Mouse (Mus musculus): ENCODE measurements around the gene Ppfia1. TPM values are rescaled to one million over a fixed set of nuclear protein-coding genes. Genes with fewer than 3 reads are reported as not detected.

Gene Ppfia1
- total and polyA plus RNA-seq, 2 experiments from 2014 or later = 18.6 to 43.5 TPM

- H3K9ac ChIP-seq (replicated peaks; ENCODE audit: low read depth, low read length) = no peak overlapping the region
- ATAC-seq (ENCODE audit: insufficient read depth, low read depth) (no peak), DNase-seq (ENCODE audit: low spot score) (no peak)
- no peak overlapping the region for H3K27ac ChIP-seq (ENCODE audit: low read depth)
- H3K4me3 ChIP-seq (ENCODE audit: low read depth, low read length) = no peak overlapping the region
- H3K4me1 ChIP-seq (ENCODE audit: control insufficient read depth, insufficient read depth) = peaks cover 15% of the 10 kb centered on the region
- H3K4me2 ChIP-seq (ENCODE audit: low read depth, low read length) = no peak overlapping the region
- no peaks in the 10 kb centered on the region for H3K36me3 ChIP-seq (replicated peaks; ENCODE audit: control insufficient read depth, insufficient read depth, low read length)
- H3K9me3 ChIP-seq (replicated peaks; ENCODE audit: control insufficient read depth, low read length) = no peaks in the 10 kb centered on the region
- no peaks in the 10 kb centered on the region for H3K27me3 ChIP-seq (ENCODE audit: control insufficient read depth, insufficient read depth, low read length)
- TF ChIP-seq CTCF (IDR thresholded peaks at IDR 0.05; ENCODE audit: low read depth) (no peak), EP300 (IDR thresholded peaks at IDR 0.05; ENCODE audit: low read depth) (no peak)
These were observed 18.1 kb upstream of the Ppfia1 start for GRCm38 (mm10) chr7:144571598-144571997.

- Histone ChIP-seq H3K9me3 (replicated peaks; ENCODE audit: control insufficient read depth, low read length) (no peaks in the 10 kb centered on the region), H3K9ac (replicated peaks; ENCODE audit: low read depth, low read length) (no peak overlapping the region), H3K4me3 (ENCODE audit: low read depth, low read length) (no peak overlapping the region), H3K36me3 (replicated peaks; ENCODE audit: control insufficient read depth, insufficient read depth, low read length) (no peaks in the 10 kb centered on the region), H3K27me3 (ENCODE audit: control insufficient read depth, insufficient read depth, low read length) (no peaks in the 10 kb centered on the region), H3K27ac (ENCODE audit: low read depth) (peak overlapping the region; percentile 78), H3K4me2 (ENCODE audit: low read depth, low read length) (no peak overlapping the region), H3K4me1 (ENCODE audit: control insufficient read depth, insufficient read depth) (peaks cover 12% of the 10 kb centered on the region; the same call in 1 of the 2 replicates)
- 9% methylated on average over 7 of the region's 7 CpGs for WGBS
- peak; percentile 91 for ATAC-seq (ENCODE audit: insufficient read depth, low read depth)
- TF ChIP-seq EP300 (IDR thresholded peaks at IDR 0.05; ENCODE audit: low read depth) (0 out of 2 replicates have a peak, but pooled peaks have one; percentile 20), CTCF (IDR thresholded peaks at IDR 0.05; ENCODE audit: low read depth) (no peak)
- DNase-seq (ENCODE audit: low spot score) = peak; percentile 83
These were observed 15.9 kb upstream of the Ppfia1 start for GRCm38 (mm10) chr7:144569428-144569827.

- TF ChIP-seq CTCF (IDR thresholded peaks at IDR 0.05; ENCODE audit: low read depth) (no peak), EP300 (IDR thresholded peaks at IDR 0.05; ENCODE audit: low read depth) (no peak)
- Histone ChIP-seq H3K27me3 (ENCODE audit: control insufficient read depth, insufficient read depth, low read length) (no peaks in the 10 kb centered on the region), H3K9ac (replicated peaks; ENCODE audit: low read depth, low read length) (no peak overlapping the region), H3K4me2 (ENCODE audit: low read depth, low read length) (no peak overlapping the region), H3K4me1 (ENCODE audit: control insufficient read depth, insufficient read depth) (peaks cover 17% of the 10 kb centered on the region), H3K27ac (ENCODE audit: low read depth) (no peak overlapping the region), H3K36me3 (replicated peaks; ENCODE audit: control insufficient read depth, insufficient read depth, low read length) (no peaks in the 10 kb centered on the region), H3K4me3 (ENCODE audit: low read depth, low read length) (no peak overlapping the region), H3K9me3 (replicated peaks; ENCODE audit: control insufficient read depth, low read length) (no peaks in the 10 kb centered on the region)
- ATAC-seq (ENCODE audit: insufficient read depth, low read depth) (no peak), DNase-seq (ENCODE audit: low spot score) (no peak)
These were observed 14.6 kb upstream of the Ppfia1 start for GRCm38 (mm10) chr7:144568091-144568490.

GRCm38 (mm10) chr7:144566921-144567682 is 13.6 kb upstream of the Ppfia1 start:
- Histone ChIP-seq H3K4me2 (ENCODE audit: low read depth, low read length) (no peak overlapping the region), H3K9me3 (replicated peaks; ENCODE audit: control insufficient read depth, low read length) (no peaks in the 10 kb centered on the region), H3K4me1 (ENCODE audit: control insufficient read depth, insufficient read depth) (peaks cover 17% of the 10 kb centered on the region), H3K36me3 (replicated peaks; ENCODE audit: control insufficient read depth, insufficient read depth, low read length) (no peaks in the 10 kb centered on the region), H3K4me3 (ENCODE audit: low read depth, low read length) (no peak overlapping the region), H3K9ac (replicated peaks; ENCODE audit: low read depth, low read length) (no peak overlapping the region), H3K27me3 (ENCODE audit: control insufficient read depth, insufficient read depth, low read length) (no peaks in the 10 kb centered on the region), H3K27ac (ENCODE audit: low read depth) (no peak overlapping the region)
- no peak for DNase-seq (ENCODE audit: low spot score)
- ATAC-seq (ENCODE audit: insufficient read depth, low read depth) = no peak
- WGBS = 65% methylated on average over 3 of the region's 3 CpGs
- TF ChIP-seq CTCF (IDR thresholded peaks at IDR 0.05; ENCODE audit: low read depth) = no peak
- TF ChIP-seq EP300 (IDR thresholded peaks at IDR 0.05; ENCODE audit: low read depth) = no peak

GRCm38 (mm10) chr7:144563456-144564155 is 10.1 kb upstream of the Ppfia1 start:
- H3K27me3 ChIP-seq (ENCODE audit: control insufficient read depth, insufficient read depth, low read length) = no peaks in the 10 kb centered on the region
- TF ChIP-seq CTCF (IDR thresholded peaks at IDR 0.05; ENCODE audit: low read depth) (peak; percentile 14; the same call in 1 of the 2 replicates), EP300 (IDR thresholded peaks at IDR 0.05; ENCODE audit: low read depth) (no peak)
- no peak overlapping the region for H3K4me2 ChIP-seq (ENCODE audit: low read depth, low read length)
- no peak overlapping the region for H3K9ac ChIP-seq (replicated peaks; ENCODE audit: low read depth, low read length)
- H3K9me3 ChIP-seq (replicated peaks; ENCODE audit: control insufficient read depth, low read length) = no peaks in the 10 kb centered on the region
- H3K36me3 ChIP-seq (replicated peaks; ENCODE audit: control insufficient read depth, insufficient read depth, low read length) = no peaks in the 10 kb centered on the region
- no peak overlapping the region for H3K27ac ChIP-seq (ENCODE audit: low read depth)
- WGBS = 41% methylated on average over 9 of the region's 9 CpGs
- DNase-seq (ENCODE audit: low spot score) = no peak
- peak; percentile 27; the same call in 1 of the 2 replicates for ATAC-seq (ENCODE audit: insufficient read depth, low read depth)
- peaks cover 5% of the 10 kb centered on the region for H3K4me1 ChIP-seq (ENCODE audit: control insufficient read depth, insufficient read depth)
- H3K4me3 ChIP-seq (ENCODE audit: low read depth, low read length) = no peak overlapping the region

All from heart, postnatal 0 days (tissue).